Mouse (Mus musculus) NIH3T3 (cell line): ENCODE results near the gene Gm6793.

Experiments
- DNase-seq: peaks from one replicate; pipeline ENCODE4 v3.0.0-alpha.2; 2012; ENCODE audit warnings: low read depth

The Gm6793 gene

GRCm38 (mm10) chr8:111982116-111982515 lies 32.7 kb downstream of the Gm6793 start:
- no peak for DNase-seq

GRCm38 (mm10) chr8:111978147-111978546 lies 36.7 kb downstream of the Gm6793 start:
- no peak for DNase-seq

- no peak for DNase-seq
Observed at GRCm38 (mm10) chr8:111976326-111976725, 38.5 kb downstream of the Gm6793 start.

GRCm38 (mm10) chr8:111975706-111976105 lies 39.1 kb downstream of the Gm6793 start:
- no peak for DNase-seq

- DNase-seq: no peak
Observed at GRCm38 (mm10) chr8:111974138-111974537, 40.7 kb downstream of the Gm6793 start.

GRCm38 (mm10) chr8:111968991-111969390 lies 45.8 kb downstream of the Gm6793 start:
- DNase-seq: no peak

- DNase-seq: no peak
Observed at GRCm38 (mm10) chr8:111968541-111968940, 46.3 kb downstream of the Gm6793 start.

GRCm38 (mm10) chr8:111967246-111967870 lies 47.5 kb downstream of the Gm6793 start:
- no peak for DNase-seq

- DNase-seq: peak; percentile 75
Observed at GRCm38 (mm10) chr8:111964849-111965561, 49.8 kb downstream of the Gm6793 start.

- peak; percentile 49 for DNase-seq
Observed at GRCm38 (mm10) chr8:111964351-111964750, 50.5 kb downstream of the Gm6793 start.

- no peak for DNase-seq
Observed at GRCm38 (mm10) chr8:111963546-111963945, 51.3 kb downstream of the Gm6793 start.
